Mouse (Mus musculus) forebrain, embryonic 12.5 days (tissue): ENCODE results near the gene Gm20777. TPM values are rescaled to one million over a fixed set of nuclear protein-coding genes. Genes with fewer than 3 reads are reported as not detected.
"Not testable (repeated sequence)": the region's sequence is repeated elsewhere in the genome, so short reads cannot be mapped to it uniquely, and the experiment has no call there.

ENCODE experiments used
- ATAC-seq: fragments of 200-750 bp; cut with Nextera tagmentation; 2 replicates; pipeline ENCODE4 v1.8.0; 2017; ENCODE audit warnings: moderate TSS enrichment; ENCODE audit not compliant: low FRiP score
- H3K27ac ChIP-seq: fragments of 300-500 bp; sonication (generic); 2 replicates; pipeline ENCODE4 v1.5.1; 2016; ENCODE audit warnings: mild to moderate bottlenecking
- H3K27me3 ChIP-seq: fragments of 300-500 bp; sonication (generic); 2 replicates; pipeline ENCODE4 v1.6.1; 2016; ENCODE audit warnings: mild to moderate bottlenecking
- H3K36me3 ChIP-seq: fragments of 300-500 bp; sonication (generic); replicated peaks from 2 replicates; pipeline ENCODE4 v1.6.1; 2016; ENCODE audit warnings: mild to moderate bottlenecking
- H3K4me1 ChIP-seq: fragments of 300-500 bp; sonication (generic); 2 replicates; pipeline ENCODE4 v1.6.1; 2016
- H3K4me2 ChIP-seq: fragments of 300-500 bp; sonication (generic); 2 replicates; pipeline ENCODE4 v1.6.1; 2016; ENCODE audit warnings: mild to moderate bottlenecking, moderate library complexity
- H3K4me3 ChIP-seq: fragments of 300-500 bp; sonication (generic); replicated peaks from 2 replicates; pipeline ENCODE4 v1.5.1; 2016; ENCODE audit warnings: mild to moderate bottlenecking
- H3K9ac ChIP-seq: fragments of 300-500 bp; sonication (generic); 2 replicates; pipeline ENCODE4 v1.6.1; 2016; ENCODE audit warnings: mild to moderate bottlenecking
- H3K9me3 ChIP-seq: fragments of 300-500 bp; sonication (generic); 2 replicates; pipeline ENCODE4 v1.6.1; 2016
- WGBS: fragments of 180-500 bp; shearing (Covaris S2); methylation state at CpG from one replicate; pipeline ENCODE4 v1.1.7; 2016; 5-methylcytosine and 5-hydroxymethylcytosine counted together
- polyA plus RNA-seq: library from polyadenylated mRNA; unstranded; fragments of >200 nt; fragmentation: Nextera tagmentation; extraction: Ambion mirVana; gene quantifications from 2 replicates; pipeline ENCODE4 v1.2.1, GENCODE M21; 2016

Gm20777 gene
- not detected in 2 replicates for polyA plus RNA-seq

DNA sequence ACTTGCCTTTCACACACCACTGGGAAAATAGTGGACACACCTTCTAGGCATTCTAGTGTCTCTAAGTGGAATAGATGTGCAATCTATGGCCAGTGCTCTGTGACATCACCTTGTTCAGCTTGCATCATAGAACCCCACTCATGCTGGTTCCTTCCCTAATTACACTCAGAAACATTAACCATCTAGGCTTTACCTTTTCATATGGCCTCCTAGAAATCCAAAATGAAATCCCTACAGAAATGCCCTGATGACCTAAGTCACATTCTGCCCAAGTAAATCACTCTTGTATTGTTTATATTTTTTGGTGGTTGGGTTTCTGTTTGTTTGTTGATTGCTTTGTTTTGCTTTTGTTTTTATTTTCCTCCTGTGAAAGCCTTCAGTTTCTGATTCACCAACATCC is at the start of gene Gm20777:
Gene Gm20777 (minus strand): TSS at position 101 of the 400 bp plus-strand sequence.
- not testable (repeated sequence) for H3K27ac ChIP-seq, H3K4me1 ChIP-seq, H3K9ac ChIP-seq, H3K4me2 ChIP-seq, H3K9me3 ChIP-seq, H3K4me3 ChIP-seq, ATAC-seq, H3K36me3 ChIP-seq, H3K27me3 ChIP-seq

DNA sequence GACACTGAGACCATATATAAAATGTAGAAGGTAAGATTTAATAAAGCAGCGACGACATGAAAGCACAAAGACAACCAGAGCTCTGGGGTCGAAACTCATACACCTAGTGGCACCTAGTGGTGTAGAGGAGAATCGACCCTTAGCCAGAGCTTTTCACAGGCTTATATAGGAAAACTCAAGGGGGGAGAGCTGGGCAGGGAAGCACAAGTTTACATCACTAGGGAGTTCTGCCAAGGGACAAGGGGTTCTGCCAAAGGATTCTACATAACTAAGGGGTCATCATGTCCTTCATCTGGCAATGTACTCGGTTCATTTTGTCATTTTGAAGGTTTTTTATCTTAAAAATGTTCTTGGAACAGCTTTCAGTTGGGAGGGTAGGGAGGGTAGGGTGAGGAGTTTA is 42.7 kb downstream of the Gm20777 start:
- ATAC-seq, H3K9ac ChIP-seq, H3K4me3 ChIP-seq, H3K4me2 ChIP-seq, H3K27ac ChIP-seq, H3K36me3 ChIP-seq, H3K27me3 ChIP-seq, H3K9me3 ChIP-seq, H3K4me1 ChIP-seq: not testable (repeated sequence)
- no CpG with 5 or more reads among the region's 5 CpGs for WGBS

DNA sequence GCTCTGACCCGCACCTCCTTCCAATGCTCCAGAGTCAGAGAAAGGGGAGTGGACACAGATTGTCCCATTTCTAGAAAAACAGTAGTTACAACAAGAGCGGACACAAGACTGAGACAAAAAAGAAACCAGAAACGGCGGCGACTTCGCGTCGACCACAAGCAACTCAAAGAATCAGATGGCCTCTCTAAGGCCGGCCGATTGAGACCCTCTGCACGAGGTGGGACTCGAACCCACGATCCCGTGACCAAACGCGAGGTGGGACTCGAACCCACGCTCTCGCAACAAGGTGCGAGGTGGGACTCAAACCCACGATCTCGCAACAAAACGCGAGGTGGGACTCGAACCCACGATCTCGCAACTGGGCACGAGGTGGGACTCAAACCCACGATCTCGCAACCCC is 43.5 kb downstream of the Gm20777 start:
- not testable (repeated sequence) for H3K4me2 ChIP-seq, H3K27me3 ChIP-seq, H3K9ac ChIP-seq, ATAC-seq, H3K4me1 ChIP-seq, H3K27ac ChIP-seq, H3K9me3 ChIP-seq, H3K36me3 ChIP-seq, H3K4me3 ChIP-seq
- WGBS, result 95% methylated on average over 29 of the region's 30 CpGs

DNA sequence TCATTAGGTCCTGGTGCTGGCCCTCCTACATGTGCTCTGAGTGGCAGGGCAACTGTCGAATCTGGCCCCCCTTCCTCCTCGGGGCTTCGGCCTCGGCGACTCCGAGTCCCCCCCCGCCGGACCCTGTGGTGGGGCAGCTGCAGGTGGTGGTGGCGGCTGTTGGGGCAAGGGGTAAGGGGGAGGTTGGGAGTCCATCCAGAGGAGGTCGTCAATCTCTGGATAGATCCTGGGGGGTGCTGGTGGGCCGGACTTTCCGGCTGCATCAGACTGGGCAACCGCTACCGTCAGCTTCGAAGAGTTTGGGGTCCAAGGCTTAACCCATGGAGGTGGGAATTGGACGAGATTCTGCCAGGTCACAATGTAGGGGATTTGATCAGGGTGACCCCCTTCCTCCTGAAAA is 44.0 kb downstream of the Gm20777 start:
- H3K4me3 ChIP-seq, H3K4me1 ChIP-seq, H3K27me3 ChIP-seq, ATAC-seq, H3K27ac ChIP-seq, H3K9ac ChIP-seq, H3K36me3 ChIP-seq, H3K9me3 ChIP-seq, H3K4me2 ChIP-seq: not testable (repeated sequence)
- 92% methylated on average over 13 of the region's 16 CpGs for WGBS

DNA sequence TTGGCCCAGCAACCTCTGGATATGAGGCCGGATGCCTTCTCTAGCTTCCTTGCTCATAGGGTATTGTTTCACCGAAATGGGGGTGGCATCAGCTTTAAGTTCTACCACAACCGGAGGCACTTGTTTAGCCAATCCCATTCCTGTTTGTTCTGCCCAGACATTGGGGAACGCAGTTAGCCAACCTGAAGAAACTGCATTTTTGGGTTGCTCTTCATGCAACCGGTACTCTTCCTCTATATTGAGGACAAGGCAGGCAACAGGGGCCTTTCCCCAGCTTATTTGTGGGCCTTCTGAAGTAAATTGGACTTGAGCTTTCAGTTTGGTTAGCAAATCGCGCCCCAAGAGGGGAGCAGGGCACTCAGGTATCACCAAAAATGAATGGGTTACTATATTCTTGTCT is 45.6 kb downstream of the Gm20777 start:
- not testable (repeated sequence) for H3K27me3 ChIP-seq, H3K4me3 ChIP-seq, H3K4me1 ChIP-seq, H3K36me3 ChIP-seq, H3K9ac ChIP-seq, H3K27ac ChIP-seq, H3K4me2 ChIP-seq, H3K9me3 ChIP-seq, ATAC-seq
- 89% methylated on average over 6 of the region's 7 CpGs for WGBS

Other genes with a start within 250 kb of the Gm20777 start
- not detected in 2 replicates for gene Gm20737, start 216.4 kb downstream of the Gm20777 start, polyA plus RNA-seq
- not detected in 2 replicates for gene Gm21775, start 199.0 kb downstream of the Gm20777 start, polyA plus RNA-seq
- not detected in 2 replicates for gene Gm21900, start 136.1 kb downstream of the Gm20777 start, polyA plus RNA-seq